Mouse (Mus musculus): ENCODE measurements around the gene Rasl2-9.
"Not testable (repeated sequence)": the region's sequence is repeated elsewhere in the genome, so short reads cannot be mapped to it uniquely, and the experiment has no call there.

Gene Rasl2-9

DNA sequence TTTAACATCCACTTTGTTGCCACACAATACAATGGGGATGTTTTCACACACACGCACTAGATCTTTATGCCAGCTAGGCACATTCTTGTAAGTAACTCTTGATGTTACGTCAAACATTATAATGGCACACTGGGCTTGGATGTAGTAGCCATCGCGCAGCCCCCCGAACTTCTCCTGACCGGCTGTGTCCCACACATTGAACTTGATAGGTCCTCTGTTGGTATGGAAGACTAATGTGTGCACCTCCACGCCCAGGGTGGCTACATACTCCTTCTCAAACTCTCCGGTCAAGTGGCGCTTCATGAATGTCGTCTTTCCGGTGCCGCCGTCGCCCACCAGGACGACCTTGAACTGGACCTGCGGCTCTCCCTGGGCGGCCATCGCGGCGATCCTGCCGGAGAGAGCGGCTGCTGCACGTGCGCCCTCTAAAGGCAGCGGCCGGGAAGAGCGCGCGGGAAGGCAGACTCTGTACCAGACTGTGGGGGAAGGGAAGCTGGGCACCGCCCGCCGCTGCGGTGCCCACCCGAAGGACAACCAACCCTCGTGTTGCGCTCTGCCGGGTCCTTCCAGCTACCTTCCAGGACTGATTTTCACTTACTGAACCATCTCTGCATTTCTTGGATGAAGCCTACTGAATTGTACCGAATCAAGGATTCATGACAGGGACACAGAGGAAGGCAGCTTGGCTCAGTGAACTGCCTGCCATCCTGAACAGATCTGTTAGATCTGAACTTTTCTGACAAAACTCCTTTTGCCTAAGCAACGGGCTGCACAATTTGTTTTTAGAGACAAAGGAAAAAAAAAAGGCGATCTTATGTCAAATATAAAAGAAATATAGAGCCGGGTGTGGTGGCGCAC is at the start of gene Rasl2-9:
TSS of gene Rasl2-9 (minus strand) at position 402 of the 858 bp plus-strand sequence.
- DNase-seq (ENCODE audit: low spot score in 2 of 2), result peak; percentile 67 to 70

- DNase-seq (ENCODE audit: low spot score in 2 of 2), result not testable (repeated sequence)
Measured at GRCm38 (mm10) chr7:5149570-5149969, 23.8 kb upstream of the Rasl2-9 start, which contains the start of gene Vmn1r55. TSS of gene Vmn1r55 (minus strand) at chr7:5149670.

- DNase-seq (ENCODE audit: low spot score in 2 of 2), result no peak
Measured at GRCm38 (mm10) chr7:5125078-5125477, 672 bp downstream of the Rasl2-9 start.

DNA sequence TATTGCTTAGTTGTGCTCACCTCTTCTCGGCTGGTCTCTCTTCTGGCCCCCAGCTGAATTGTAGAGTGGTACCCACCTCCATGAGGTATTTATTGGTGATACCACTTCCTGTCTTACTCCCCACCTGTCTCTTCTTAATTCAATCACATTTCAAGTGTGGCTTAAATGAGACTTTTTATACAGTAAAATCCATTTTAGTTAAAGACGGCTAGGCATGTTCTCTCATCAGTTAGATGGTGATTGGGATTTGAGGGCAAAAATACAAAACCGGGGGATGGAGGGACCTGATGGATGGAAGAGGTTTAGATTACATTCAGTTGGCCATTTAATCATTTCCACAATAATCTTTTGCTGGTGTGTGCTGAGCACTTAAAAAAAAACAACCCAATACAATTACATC is 8.9 kb downstream of the Rasl2-9 start, which contains the start of gene Rfpl4:
TSS of gene Rfpl4 (minus strand) at position 101 of the 400 bp plus-strand sequence.
- DNase-seq (ENCODE audit: low spot score in 2 of 2), result no peak

DNA sequence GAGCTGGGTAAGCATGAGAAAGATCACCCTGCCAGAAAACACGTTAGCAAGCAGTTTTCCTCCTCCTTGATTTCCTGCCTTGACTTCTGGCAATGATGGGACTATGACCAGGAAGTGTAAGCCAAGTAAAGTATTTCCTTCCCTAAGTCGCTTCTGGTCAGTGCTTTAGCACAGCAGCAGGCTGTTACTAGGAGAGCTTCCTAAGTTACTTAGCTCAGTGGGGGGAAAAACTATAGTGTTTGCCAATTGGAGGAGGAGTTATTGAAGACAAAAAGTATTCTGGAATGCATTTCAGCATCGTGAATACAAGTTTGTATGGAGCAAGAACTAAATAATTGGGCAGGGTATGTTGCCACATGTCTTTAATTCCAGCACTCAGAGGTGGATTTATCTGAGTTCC is 13.0 kb downstream of the Rasl2-9 start:
- no peak for DNase-seq (ENCODE audit: low spot score in 2 of 2)

GRCm38 (mm10) chr7:5109301-5109700 is 16.4 kb downstream of the Rasl2-9 start:
- no peak for DNase-seq (ENCODE audit: low spot score in 2 of 2)

DNA sequence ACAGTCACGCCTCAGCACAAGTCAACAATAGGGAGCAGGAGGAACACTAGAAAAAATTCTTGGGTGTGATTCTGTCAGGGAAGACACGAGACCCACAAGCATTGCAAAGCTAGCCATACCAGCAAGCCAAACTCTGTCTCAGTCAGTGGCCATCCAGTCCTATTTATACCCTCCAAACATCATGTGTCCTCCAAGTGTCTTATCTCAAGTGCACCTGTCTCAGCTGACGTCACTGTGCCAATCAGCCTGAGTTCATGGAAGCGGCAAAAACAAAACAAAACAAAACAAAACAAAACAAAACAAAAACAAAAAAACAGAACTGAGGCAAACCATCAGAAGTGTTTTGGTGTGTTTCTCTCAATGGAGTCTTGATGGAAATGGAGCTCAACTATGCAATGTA is 17.5 kb downstream of the Rasl2-9 start:
- no peak for DNase-seq (ENCODE audit: low spot score in 2 of 2)

DNA sequence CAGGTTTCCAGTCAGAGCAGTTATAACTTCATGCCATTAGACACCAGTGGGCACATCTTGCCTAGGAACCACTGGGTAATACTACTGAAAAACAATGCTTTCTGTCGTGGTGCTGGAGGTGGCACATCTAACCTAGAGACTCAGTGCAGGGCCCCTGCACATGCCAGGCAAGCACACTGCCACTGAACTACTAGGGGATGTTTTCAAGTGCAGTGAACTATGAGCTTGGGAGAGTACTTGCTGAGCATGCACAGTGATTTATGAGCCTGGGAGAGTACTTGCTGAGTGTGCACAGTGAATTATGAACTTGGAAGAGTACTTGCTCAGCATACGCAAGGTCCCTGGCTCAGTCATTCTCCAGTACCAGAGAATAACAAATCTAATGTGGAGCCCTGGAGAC is 23.2 kb downstream of the Rasl2-9 start:
- DNase-seq (ENCODE audit: low spot score in 2 of 2), result no peak

DNA sequence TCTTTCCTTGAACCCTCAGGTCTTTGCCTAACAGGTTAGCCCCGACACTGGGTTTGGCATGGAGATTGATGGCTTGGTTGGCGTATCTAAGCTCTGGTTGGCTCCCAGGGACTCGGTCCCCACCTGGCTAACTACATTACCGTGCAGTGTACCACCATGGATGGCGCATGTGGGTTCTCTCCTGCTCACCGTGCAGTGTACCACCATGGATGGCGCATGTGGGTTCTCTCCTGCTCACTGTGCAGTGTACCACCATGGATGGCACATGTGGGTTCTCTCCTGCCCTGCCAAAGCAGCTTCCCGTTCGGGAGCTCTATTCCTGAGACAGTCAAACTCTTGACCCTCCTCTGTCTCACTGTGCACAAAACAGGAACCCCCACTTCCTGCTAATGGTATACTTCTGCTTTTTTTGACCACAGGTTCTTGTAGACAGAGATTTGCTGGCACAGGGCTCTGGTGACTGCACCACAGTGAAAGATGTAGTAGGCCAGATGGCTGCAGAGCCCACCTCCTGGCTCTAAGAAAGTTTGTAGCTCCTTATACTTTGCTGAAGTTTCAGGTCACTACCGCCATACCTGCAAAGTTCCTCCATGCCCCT is 24.6 kb downstream of the Rasl2-9 start:
- no peak for DNase-seq (ENCODE audit: low spot score in 2 of 2)

- DNase-seq (ENCODE audit: low spot score in 2 of 2), result no peak
Measured at GRCm38 (mm10) chr7:5099796-5100195, 26.0 kb downstream of the Rasl2-9 start.

DNA sequence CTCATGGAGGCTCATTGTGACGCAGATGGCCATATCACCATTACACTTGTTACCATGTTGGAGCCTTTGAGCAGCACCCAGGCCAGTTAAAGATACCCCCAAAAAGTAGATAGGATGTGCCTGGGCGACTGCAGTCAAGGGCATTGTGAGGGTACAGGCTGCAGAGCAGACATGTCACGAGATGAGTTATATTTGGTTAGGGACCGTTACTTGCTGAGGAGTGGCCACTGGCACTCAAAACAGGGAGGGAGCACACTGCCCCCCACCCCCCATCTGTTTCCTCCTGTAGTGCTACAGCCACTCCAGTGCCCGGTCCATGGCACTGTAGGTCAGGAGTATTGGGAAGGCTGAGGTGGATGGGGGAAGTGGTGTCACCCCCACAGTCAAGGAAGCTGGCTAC is 27.0 kb downstream of the Rasl2-9 start:
- no peak for DNase-seq (ENCODE audit: low spot score in 2 of 2)

- no peak for DNase-seq (ENCODE audit: low spot score in 2 of 2)
Measured at GRCm38 (mm10) chr7:5092831-5093510, 32.8 kb downstream of the Rasl2-9 start.

DNA sequence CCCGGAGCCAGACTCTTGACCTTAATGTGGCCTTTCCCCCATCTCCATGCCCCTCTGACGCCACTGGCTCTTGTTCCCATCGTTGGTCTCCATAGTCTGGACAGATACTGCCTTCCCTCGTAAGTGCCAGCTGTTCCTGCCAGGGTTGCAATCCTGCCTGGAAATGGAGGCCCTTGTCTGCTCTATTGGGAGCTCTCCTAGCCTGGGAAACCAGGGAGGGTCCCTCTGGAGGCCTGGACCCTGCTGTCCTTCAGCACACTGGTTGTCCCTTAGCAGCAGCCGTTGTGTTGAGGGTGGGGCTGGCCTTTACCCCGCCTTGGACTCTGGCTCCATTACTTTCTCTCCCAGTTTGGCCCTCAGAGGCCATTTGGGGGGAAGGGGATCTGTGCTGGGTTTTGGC is 33.4 kb downstream of the Rasl2-9 start:
- no peak for DNase-seq (ENCODE audit: low spot score in 2 of 2)

DNA sequence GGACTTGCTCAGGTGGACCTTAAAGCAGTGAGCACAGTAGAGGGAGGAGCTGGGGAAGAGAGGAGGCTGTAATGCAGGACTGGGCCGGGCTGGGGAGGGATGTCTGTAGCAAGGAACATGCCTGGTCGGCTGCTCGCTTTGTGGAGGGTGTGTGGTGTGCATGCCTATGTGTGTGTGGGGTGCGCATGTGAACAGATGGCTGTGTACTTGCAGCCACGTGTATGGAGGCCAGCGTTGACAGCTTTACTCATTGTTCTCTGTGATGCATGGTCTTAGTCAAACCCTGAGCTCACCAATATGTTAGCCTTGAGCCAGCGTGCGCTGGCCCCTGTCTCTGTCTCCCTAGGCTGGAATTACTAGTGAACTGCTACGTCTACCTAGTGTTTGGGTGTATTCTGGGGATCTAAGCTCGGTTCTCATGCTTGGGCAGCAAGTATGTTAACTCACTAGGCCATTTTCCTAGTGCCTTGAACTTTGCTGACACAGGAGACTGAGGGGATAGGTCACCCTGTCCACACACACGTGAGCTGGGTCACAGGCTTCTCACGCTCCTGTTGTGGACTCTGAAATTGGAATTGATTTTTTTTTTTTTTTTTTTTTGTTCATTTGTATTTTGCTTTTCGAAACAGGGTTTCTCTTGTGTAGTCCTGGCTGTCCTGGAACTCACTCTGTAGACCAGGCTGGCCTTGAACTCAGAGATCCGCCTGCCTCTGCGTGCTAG is 34.6 kb downstream of the Rasl2-9 start:
- no peak for DNase-seq (ENCODE audit: low spot score in 2 of 2)

DNA sequence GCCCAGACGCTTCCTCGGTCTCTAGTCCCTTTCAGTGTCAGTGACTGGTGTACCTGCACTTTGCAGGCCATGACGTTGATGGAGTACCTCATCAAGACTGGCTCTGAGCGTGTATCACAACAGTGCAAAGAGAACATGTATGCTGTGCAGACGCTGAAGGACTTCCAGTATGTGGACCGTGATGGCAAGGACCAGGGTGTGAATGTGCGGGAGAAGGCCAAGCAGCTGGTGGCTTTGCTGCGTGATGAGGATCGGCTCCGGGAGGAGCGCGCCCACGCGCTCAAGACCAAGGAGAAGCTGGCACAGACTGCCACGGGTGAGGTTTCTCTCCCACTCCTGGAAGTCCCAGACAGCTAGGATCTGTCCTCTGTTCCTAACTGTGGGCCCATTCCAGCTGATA is 35.9 kb downstream of the Rasl2-9 start:
- no peak for DNase-seq (ENCODE audit: low spot score in 2 of 2)

DNA sequence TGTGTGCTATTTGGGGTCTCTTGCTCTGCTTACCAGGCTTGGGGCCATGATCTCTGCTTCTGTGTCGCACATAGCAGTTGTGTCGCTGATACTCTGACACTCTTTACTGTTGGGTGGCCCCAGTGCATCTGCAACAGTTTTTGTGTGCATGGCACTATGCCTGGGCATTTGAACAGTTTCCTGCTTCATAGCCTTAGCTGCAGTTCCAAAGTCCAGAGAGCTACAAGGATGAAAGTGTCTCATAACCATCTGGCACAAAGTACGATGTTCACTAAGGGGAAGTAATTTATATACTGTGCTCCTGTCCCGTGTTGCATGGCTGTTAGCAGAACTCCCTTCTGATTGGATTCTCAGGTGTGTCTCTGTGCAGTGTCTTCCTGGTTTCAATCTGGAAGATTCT is 37.9 kb downstream of the Rasl2-9 start:
- DNase-seq (ENCODE audit: low spot score in 2 of 2), result no peak

DNA sequence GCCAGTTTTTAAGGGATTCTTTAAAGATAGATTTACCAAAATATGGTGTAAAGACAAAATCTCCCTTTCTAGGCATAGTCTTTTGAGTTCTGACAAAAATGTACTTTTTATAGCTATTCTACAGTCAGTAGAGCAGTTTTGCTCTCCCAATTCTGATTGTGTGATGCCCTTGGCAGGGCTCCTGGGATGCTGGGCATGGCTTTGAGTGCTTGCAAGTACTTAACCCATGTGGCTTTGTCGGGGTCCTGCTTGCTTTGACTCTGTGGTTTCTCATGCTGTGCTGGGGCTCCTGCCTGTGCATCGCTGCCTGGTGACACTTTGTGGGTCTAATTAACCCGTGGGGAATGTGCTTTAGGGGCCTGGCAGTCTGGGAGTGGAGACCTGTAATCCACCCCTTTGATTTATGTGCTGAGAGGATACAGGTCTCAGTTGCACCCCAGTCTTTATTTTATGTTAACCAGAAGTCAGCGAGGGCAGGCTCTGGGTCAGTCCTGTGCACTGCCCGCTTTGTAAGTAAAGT is 38.8 kb downstream of the Rasl2-9 start:
- no peak for DNase-seq (ENCODE audit: low spot score in 2 of 2)

- DNase-seq (ENCODE audit: low spot score in 2 of 2), result no peak
Measured at GRCm38 (mm10) chr7:5085512-5085911, 40.2 kb downstream of the Rasl2-9 start.

- no peak for DNase-seq (ENCODE audit: low spot score in 2 of 2)
Measured at GRCm38 (mm10) chr7:5083325-5084105, 42.2 kb downstream of the Rasl2-9 start.

GRCm38 (mm10) chr7:5081939-5082338 is 43.8 kb downstream of the Rasl2-9 start:
- no peak for DNase-seq (ENCODE audit: low spot score in 2 of 2)

- no peak for DNase-seq (ENCODE audit: low spot score in 2 of 2)
Measured at GRCm38 (mm10) chr7:5081241-5081640, 44.5 kb downstream of the Rasl2-9 start.
